Mouse (Mus musculus) spleen, adult 12 weeks (tissue): Measurements from ENCODE around the gene Anapc13.

Source experiments
- DNase-seq: peaks from one replicate; pipeline ENCODE4 v3.0.0; 2022; ENCODE audit warnings: low spot score

The Anapc13 gene

DNA sequence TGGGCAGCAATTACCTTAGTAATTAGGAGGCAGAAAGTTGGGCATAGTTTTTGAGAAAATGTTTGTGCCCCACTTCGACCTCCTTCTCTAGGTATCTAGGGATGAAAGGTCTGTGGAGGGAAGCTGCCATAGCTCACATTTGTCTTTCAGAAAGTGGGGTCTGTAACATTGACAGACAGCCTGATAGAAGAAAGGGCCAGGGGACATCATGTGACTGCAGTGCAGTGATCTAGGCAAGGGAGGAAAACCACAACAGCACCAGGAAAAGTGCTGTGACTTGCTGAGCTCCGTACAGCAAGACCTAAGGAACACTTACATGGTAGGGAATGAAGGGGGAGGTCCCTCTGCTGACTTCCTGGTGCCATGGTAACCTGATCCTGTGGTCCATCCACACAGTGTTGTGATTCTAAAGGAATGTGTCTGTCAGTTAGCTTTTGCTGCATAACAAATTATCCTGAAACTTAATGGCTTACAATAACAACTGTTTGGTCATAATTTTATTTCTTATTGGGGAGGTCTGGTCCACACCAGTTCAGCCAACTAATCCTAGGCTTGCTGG is 5.6 kb downstream of the Anapc13 start:
- DNase-seq: no peak

DNA sequence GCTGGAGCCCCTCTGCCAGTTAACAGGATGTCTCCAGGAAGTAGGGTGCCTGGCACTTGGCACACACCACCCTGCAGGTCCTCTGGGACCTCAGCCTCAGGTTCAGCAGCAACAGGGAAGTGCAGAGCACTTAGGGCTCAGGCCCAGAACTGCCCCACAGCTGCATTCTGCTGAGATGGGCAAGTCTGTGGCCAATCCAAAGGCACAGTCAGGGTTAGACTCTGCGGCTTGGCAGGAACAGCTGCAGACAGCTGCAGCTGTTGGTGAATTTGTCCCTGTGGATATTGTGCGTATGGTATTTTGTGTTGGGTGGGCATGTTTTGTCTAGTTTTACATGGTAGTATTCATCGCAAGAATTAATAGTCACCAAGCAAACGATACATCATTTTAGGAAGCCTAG is 6.1 kb downstream of the Anapc13 start:
- DNase-seq: no peak

DNA sequence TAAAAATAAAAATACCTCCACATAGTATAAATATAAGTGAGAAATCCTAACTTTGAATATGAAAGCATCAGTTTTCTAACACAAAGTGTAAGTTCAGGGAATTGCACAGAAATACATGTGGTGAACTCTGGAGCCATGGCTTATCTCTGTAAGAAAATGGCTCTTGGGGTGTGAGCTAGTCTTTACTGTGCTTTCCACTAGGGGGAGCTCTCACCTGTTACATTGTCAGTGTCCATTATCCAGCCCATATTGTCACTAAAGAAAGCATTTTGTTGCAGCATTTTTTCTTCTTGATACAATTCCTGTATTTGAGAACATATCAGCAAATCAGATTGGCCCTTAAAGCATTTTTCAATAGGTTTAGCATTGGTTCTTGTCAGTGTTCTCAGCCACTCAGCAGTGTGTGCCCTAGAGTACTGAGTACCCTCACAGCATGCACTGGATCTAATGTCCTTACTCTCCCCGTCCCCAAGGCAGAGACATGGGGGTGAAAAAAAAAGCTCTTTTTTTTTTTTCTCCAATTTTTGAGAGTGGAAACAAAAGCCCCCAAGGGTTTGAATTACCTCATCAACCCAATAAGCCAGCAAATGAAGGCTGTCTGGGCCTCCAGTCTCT is 6.9 kb downstream of the Anapc13 start:
- DNase-seq: no peak

DNA sequence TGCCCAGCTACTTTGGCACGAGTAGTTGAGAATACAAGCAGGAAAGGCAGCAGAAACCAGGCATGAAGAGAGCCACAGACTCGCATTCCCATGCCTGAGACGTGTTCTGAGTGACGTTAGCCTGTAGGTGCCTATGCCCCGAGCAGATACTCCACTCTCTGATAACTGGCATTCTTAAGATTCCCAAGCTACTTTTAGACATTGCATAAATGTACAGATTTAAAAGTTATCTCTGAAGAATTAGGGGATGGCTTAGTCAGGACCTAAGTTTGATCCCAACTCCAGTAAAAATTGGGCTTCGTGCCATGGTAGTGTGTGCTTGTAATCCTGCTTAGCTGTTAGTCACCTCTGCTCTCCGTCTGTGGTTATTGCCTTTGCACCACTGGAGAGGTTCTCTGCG is 8.4 kb downstream of the Anapc13 start:
- DNase-seq: no peak

DNA sequence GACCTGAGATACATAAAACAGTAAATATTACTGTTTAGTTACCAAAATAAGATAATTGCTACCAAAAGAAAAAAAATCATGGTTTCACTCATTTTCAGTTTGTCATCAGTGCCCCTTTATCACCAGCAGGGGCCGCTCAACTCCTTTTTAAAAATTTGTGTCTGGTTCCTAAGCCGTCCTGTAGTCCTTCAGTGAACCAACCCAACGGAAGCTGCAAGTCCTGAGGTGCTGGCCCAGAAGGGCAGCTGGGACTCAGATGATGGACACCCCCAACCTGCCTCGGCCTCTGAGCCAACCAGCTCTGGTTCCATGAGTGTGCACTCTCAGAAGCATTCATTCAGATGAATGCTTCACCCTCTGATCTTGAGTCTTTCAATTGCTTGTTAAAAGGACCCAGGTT is 10.5 kb downstream of the Anapc13 start:
- no peak for DNase-seq

DNA sequence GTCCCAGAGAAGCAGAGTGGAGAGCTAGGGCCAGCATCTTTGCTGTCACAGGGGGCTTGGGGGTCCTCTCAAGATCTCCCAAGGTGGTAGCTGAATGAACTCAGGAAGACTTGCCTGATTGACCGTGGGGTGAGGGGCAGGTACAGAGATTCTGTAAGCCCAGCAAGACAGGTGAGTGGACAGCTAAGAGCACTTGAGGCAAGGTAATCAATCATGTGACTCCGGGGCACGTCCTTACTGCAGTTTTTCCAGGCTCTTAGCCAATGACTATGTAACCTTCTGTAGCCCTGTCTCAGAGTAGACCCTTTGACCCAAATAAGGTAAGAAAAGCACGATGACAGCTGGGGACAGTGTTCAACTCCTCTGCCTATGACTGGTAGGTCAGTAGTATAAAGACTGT is 11.0 kb downstream of the Anapc13 start:
- no peak for DNase-seq

DNA sequence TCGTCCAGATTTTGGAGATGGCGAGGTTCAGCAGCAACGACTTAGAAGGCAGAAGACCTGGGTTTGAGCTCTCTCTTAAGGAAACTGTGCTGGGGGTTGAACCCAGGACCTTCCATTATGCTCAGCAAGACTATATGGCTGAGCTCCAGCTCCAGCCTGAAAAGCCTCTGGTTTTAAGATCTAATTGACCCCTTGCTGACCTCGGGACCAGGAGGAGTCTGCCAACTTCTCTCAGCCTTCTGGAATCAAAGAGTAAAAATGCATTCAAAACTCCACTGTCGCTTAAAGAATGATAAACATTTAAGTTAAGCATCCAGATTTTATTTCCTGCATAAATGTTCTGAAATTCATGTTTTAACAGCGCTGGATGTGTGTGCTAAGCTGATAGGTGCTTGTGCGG is 12.9 kb downstream of the Anapc13 start:
- no peak for DNase-seq

DNA sequence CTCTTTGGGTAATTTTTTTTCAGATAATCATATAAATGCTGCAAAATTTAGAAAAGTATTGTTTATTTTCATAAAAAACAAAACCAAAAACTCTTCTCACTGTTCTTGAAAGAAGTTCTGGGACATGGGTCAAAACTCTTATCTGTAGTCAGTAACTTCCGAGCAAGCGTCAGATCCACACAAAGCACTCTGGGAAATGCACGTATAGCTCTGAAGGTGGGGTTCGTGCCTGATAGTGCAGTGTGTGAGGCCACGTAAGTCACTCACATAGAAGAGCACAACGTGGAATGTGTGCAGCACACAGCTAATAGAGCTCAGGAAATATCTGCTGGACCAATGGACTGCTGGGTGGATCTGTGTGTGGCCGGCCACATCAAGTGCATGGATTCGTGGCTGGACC is 13.4 kb downstream of the Anapc13 start:
- DNase-seq: no peak

DNA sequence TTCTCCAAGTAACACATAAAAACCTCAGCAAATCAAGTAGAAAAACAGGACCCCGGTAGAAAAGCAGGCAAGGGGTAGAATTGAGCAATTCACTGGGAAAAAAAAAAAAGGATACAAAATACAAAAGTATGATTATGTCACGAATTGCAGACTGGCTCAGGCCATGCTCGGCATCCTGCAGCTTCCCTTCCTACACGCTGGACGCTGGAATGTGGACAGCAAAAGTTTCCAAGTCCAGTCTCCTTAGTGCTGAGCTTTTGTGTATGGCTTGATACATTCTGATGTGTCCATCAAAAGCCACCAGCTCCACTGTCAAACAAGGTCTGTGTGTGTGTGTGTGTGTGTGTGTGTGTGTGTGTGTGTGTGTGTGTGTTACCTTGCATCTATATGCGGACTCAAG is 15.4 kb downstream of the Anapc13 start:
- no peak for DNase-seq

DNA sequence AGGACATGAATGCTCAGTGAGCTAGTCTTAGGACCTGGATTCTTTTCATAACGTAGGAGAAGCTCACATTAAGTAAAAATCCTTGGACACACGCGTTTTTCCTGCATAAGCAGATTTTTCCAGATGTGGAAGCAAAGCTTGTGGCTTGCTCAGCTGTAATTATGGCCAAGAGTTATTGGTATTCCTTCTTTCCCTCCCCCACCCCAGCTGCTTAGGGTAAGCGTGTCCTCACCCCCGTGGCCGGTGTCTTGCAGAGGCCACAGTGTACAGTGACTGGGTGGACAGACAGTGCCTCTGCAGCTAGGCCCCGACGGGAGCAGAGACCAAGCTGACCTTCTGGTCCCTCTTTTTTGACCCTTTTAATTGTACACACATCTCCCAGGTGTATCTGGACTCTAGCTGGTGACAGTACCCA is 17.0 kb downstream of the Anapc13 start:
- DNase-seq: no peak

DNA sequence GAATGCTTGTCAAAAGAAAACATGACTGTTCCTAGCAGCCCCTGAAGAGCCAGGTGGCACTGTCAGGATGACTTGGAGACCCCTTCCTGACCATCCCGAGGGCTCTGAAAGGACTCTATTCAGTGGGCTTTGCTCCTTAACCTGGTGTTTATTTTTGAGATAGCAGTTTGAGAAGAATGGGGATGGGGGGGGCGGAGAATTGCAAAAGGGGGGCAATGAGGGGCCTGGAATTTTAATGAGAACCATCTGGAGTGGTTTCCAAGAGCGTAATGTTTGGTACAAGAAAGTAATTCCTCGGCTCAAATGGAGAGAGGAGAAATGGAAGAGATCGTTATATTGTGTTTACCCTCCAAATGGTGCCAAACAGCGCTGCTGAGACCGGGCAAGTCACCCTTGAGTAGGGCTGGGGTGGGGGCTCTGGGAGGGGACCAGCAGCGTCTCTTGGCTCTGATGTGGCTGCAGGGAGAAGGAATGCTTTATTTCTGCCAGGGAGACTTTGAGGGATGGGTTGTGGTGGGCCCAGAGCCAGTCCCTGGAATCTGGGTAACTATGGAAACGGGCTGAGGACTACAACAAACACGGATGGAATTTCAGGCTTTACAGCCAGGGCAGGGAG is 17.5 kb downstream of the Anapc13 start:
- DNase-seq: no peak

DNA sequence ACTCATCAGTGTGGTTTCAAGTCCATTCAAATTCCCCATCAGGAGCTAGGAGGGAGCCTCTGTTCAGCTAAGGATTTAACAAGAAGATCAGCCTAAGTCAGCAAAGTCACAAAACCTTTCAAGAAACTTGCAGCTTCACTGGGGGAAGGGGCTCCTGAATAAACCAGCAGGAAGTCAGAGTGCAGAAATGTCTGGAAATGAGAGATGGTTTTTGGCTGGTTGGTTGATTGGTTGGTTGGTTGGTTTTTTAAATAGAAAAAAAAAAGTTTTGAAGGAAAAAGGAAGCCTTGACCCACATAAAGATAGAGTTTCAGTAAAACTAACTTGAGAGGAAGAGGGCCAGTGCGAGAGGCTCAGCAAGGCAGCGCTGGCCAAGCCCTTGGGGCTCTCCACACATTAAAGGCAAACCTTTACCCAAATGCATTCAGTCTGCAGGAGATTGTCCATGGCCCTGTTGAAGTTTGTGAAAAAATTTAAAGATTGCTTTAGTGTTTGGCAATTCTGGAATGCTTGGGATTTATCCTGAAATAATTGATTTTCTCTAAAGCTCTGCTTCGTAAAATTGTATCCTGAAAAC is 19.1 kb downstream of the Anapc13 start:
- DNase-seq: no peak

DNA sequence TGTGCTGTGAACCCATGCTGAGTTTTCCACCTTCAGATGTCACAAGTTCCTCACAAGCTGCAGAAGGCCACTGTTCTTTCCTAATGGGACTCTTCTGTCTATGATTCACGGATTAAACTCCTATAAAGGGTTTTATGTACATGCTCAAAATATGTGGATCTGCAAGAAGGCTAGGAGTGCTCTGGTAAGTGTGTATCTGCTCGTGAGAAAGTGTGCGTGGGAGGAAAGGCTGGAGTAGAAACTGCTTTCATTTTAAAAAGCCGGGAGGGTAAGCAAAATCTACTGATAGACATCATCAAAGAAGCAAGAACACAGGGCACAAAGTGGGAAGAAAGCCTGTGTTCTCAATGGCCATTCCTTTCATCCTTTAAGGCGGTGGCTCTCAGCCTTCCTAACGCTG is 20.9 kb downstream of the Anapc13 start:
- DNase-seq: no peak

DNA sequence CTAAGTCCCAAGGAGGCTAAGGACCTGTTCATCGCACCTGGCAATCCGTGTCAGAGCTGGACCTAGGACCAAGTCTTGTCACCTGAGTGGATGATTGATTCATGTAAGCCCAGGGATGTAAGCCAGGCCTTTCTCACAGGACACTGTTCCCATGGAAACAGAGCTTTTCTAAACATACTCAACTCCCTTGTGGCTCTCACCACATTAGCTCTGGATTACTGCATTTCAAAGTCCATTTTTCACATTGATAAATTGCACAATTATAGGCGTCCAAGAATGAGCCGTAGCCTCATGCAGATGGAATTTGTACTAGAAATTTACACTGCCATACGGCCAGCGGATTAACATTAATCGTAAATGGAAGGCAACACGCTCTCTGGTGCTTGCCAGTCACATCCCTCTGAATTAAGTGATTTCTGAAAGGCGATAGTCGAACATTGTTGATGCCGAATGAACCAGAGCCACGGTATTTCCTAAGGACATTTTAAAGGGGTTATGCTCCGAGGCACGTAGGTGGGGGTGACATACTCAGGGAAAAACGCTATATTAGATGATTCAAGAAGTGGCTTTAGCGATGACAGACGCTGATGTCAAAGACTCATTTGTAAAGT is 23.9 kb downstream of the Anapc13 start:
- no peak for DNase-seq

DNA sequence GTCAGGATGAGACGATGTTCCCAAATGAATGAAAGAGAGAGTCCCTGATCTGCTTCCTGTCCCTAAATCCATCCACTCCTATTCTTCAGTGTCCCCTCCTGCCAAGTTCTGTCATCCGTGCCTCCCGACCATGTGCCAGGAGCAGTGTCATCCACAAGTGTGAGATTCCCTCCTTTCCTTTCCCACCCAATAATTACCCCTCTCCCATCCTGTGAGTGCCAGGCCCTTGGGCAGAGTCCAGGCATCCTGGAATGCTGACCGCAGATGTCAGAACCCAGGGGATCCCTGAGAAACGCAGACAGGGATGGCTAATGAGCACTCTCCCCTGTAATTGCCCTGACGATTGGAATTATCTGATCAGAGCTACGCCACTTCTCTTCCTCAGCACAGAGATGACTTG is 24.5 kb downstream of the Anapc13 start:
- DNase-seq: no peak

DNA sequence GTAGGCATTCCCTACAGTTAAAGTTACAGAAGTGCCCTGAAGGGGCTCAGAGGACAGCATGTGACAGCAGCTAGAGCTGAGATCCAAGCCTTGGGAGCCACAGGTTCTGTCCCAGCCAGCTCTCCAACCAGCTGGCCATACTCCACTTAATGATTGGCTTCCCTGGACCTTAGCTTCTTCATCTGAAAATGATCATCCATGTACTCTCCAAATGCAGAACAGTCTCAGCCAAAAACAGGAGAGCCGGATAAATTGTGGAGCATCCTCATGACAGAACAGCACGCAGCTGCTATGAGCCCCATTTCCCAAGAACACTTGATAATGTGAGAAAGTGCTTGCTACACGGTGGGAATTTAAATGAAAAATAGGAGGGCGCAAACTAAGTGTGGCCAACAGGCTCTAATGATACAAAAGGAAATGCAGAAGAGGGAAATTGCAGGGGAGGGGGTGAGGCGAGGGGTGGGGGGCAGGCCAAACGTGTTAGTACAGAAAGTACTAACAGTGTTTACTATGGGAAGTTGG is 25.2 kb downstream of the Anapc13 start:
- DNase-seq: no peak

DNA sequence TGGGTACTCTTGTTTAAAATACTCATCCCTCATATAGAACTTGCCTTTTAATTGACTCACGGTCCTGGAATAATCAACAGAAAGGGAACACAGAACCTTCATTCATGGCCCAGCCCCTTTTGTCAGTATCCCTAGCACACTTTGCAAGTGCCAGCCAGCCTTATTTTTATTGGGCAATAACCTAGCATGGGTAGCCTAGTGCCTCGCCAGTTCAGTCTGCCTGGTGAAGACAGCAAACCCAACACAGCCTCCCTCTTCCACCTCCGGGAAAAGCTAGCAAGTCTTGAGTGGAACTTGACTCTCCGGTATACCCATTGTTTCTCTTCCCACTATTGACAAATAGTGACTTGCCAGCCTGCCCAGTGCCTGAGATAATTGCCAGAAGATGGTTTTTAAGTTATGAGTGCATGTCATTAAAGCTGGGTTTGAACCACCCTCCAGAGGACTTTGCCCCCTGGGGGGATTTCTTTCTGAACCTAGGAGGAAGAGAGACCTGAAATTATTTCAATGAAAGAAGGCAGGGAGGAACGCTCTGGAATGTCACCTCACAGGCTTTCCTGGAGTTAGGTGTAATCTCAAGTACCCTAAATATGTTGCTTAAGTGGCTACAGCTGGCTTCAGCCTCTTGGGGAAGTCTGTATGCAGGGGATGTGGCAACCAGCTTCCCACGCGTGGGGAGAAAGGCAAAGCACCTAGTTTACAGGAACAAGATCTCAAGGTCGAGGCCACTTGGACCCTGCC is 30.4 kb downstream of the Anapc13 start:
- DNase-seq: no peak

DNA sequence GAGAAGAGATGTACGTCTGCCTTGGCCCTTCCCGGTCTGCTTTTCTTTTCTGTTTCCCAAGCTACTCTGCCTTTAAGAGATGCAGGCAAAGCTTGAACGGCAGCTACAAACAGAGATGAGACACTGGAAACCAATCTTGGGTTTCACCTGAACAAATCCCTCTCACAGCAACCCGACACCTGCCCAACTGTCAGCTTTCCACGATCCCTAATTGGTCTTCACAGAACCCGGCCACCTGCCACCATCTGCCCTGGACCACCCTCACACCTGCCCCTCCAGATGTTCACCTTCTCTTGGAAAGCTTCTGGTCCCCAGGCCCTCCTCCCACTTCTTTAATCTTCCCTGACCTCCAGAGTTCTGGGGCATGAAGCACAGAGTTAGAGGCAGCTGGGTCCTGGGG is 42.0 kb downstream of the Anapc13 start:
- DNase-seq: no peak

DNA sequence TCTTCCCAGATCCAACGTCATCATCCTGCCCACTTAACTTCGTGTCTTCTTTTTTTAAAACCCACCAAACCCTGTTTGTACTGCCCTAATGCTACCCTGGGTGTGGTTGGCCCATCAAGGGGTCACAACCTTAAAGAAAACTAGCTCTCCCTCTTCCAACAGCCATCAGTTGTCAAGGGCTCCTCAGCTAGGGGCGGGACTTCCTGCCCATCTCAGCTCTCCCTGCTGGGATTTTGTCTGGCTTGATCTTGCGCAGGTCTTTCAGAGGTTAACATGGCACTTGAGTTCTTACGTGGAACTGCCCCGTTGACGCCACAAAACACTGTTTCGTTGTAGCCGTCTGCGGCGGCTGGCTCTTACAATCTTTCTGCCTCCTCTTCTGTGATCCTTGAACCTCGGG is 42.8 kb downstream of the Anapc13 start:
- DNase-seq: no peak

DNA sequence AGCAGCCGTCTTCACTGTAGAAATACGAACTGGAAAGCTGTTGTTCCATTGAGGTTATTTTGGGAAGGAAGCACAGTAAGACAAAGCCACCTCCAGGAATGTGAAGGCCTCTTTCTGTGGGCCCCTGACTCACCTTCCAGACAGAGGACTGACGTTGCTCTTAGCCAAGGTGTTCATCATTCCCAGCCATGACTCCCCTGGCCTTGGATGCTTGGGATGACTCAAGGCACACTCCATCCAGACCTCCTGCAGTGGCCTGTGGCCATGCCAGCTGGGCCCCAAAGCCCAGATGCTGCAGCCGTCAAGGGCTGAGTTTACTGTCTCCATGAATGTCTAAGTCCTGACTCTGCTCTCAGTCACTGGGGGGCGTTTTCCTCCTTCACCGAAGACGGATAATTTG is 47.3 kb downstream of the Anapc13 start:
- DNase-seq: no peak

DNA sequence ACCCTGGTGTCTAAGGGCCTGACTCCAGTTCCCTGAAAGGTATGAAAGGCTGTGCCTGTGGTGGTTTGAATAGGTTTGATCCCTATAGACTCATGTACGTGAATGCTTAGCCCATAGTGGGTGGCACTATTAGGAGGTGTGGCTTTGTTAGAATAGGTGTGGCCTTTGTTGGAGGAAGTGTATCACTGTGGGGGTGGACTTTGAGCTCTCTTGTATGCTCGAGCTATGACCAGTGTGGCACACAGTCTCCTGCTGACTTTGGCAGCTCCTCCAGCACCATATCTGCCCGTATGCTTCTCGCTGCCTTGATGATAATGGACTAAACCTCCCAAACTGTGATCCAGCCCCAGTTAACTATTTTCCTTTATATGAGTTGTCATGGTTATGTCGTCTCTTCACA is 49.8 kb downstream of the Anapc13 start:
- no peak for DNase-seq

DNA sequence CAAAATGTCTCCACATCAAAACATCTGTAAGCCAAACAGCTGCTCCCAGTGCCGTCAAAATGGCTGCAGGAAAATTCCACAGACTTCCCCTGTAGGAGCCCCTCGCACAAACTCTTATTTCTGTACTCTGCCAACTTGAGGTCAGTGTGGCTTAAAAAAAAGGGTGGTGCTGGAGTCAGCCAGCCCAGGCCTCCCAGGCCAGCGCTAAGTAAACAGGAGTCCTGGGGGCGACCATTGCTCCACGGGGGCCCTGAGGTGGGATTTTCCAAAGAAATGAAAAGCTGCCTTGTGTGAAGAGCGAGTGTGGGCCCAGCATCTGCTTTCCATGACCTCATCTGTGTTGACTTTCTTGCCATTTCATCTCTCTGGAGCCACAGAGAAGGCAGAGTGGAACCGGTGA is 55.4 kb downstream of the Anapc13 start:
- DNase-seq: no peak
